ENCODE assay signal across 9 mouse cellular contexts in the genomic region with DNA sequence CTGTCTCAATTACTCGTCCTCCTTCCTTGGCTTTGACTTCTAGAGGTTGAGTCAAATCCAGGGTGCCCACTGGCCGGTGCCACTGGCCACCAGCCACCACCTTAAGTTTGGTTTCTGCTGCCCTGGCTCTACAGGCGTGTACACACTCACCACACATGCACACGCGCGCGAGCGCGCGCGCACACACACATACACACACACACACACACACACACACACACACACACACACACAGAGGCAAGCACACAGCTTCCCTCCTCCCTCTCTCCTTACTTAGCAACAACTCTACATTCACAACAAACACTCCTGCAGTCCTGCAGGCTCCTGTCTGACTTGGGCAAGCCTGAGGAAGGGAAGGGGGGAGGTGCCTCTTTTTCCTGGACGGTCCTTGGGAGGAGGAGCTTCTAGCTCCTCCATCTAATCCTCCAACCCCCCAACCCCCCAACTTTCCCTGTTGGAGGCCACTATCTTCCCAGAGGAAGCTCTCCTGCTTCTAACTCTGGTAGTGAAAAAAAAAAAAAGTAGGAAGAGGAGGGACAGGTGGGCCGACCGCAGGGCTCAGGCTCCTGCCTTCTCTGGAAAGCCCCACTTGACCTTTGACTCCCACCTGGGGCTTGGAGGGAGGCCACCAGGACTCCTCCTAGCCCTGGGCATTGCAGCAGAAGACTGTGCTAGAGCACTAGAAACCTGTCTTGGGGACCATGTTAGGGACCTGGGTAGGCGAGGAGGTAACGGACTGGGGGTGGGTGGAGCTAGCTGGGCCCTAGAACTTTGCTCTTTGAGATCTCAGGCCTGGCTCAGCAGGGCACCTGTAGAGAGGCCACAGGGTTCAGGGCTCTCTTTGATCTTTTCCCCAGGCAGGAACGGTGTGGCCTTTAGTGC. TPM values are rescaled to one million over a fixed set of nuclear protein-coding genes. Genes with fewer than 3 reads are reported as not detected.
DNase-seq lines count a peak whose midpoint lies in the region; ATAC-seq lines count a peak whose summit lies in the region.
"Had no signal": no experiment of that assay in that cellular context is flagged by ENCODE, and none has a peak within 500 bp of the region (broad histone marks: within the 10 kb centered on the region; RNA-seq: fewer than 3 reads in every experiment).

No protein-coding gene starts in this region.

- no peaks in the 10 kb centered on the region for H3K36me3 ChIP-seq in neural tube, embryonic 11.5 days (ENCODE audit: control insufficient read depth, insufficient read depth, low read length)
- H3K36me3 ChIP-seq in midbrain, embryonic 14.5 days (ENCODE audit: control insufficient read depth, insufficient read depth, low read length) = no peaks in the 10 kb centered on the region

- 17% methylated on average over 17 of the region's 17 CpGs for WGBS in neural tube, embryonic 11.5 days
- WGBS in midbrain, embryonic 14.5 days = 13% methylated on average over 17 of the region's 17 CpGs

- DNase-seq in neural tube, embryonic 11.5 days (ENCODE audit: low spot score) = no peak
- no peak for DNase-seq in neural tube, embryonic 10.5 days (ENCODE audit: extremely low spot score, low spot score)
- DNase-seq in embryo, embryonic 11 days = peak; percentile 53
- DNase-seq in heart, postnatal 10 days = peak; percentile 60 to 66
- peak; percentile 65 to 75 for DNase-seq in kidney, postnatal 4 days
- DNase-seq in midbrain, embryonic 14.5 days = no peak
- no peak for DNase-seq in right cerebral cortex, adult 2 months (ENCODE audit: low spot score in 2 of 2)
- DNase-seq in urinary bladder, adult 18-20 months (ENCODE audit: low spot score in 2 of 2) = no peak

- peaks cover 82% of the 10 kb centered on the region for H3K4me1 ChIP-seq in neural tube, embryonic 11.5 days (ENCODE audit: control insufficient read depth, insufficient read depth, low read length)
- peaks cover 79% of the 10 kb centered on the region for H3K4me1 ChIP-seq in midbrain, embryonic 14.5 days (ENCODE audit: control insufficient read depth, insufficient read depth, low read length)

- ATAC-seq in neural tube, embryonic 11.5 days (ENCODE audit: insufficient read depth, low FRiP score, low TSS enrichment) = no peak
- no peak for ATAC-seq in midbrain, embryonic 14.5 days (ENCODE audit: low FRiP score, low TSS enrichment)

- H3K9ac ChIP-seq in neural tube, embryonic 11.5 days (ENCODE audit: low read length) = no peak overlapping the region
- no peak overlapping the region; the same call in 1 of the 2 replicates for H3K9ac ChIP-seq in midbrain, embryonic 14.5 days (replicated peaks; ENCODE audit: low read length)

- no peak overlapping the region for H3K4me3 ChIP-seq in neural tube, embryonic 11.5 days (ENCODE audit: low read depth, low read length)
- 0 out of 2 replicates have a peak overlapping the region, but pooled peaks have one; percentile 17 for H3K4me3 ChIP-seq in midbrain, embryonic 14.5 days (replicated peaks; ENCODE audit: low read depth, low read length)

- intact Hi-C loops in heart, postnatal 10 days (cut with DNase I) = no loop called here

- no peaks in the 10 kb centered on the region for H3K27me3 ChIP-seq in neural tube, embryonic 11.5 days (ENCODE audit: control insufficient read depth, insufficient read depth, low read length)
- H3K27me3 ChIP-seq in midbrain, embryonic 14.5 days (ENCODE audit: control insufficient read depth, insufficient read depth, low read length) = no peaks in the 10 kb centered on the region

- H3K4me2 ChIP-seq in neural tube, embryonic 11.5 days (ENCODE audit: low read depth) = peak overlapping the region; percentile 29
- H3K4me2 ChIP-seq in midbrain, embryonic 14.5 days (ENCODE audit: low read length) = peak overlapping the region; percentile 99

- H3K9me3 ChIP-seq in neural tube, embryonic 11.5 days (ENCODE audit: control insufficient read depth, low read length) = no peaks in the 10 kb centered on the region
- H3K9me3 ChIP-seq in midbrain, embryonic 14.5 days (ENCODE audit: control insufficient read depth, low read length) = no peaks in the 10 kb centered on the region

- no peak overlapping the region for H3K27ac ChIP-seq in neural tube, embryonic 11.5 days (ENCODE audit: low read depth, low read length)
- 0 out of 2 replicates have a peak overlapping the region, but pooled peaks have one; percentile 32 for H3K27ac ChIP-seq in midbrain, embryonic 14.5 days (replicated peaks; ENCODE audit: low read depth, low read length)

RNA-seq across cellular contexts. Expression of a gene that starts 7.7 kb away (rescaled TPM):
- 8.0 and 8.8 TPM in 2 replicates for polyA plus RNA-seq in neural tube, embryonic 11.5 days (2014; fragmentation: Nextera tagmentation; extraction: Ambion mirVana)
- total RNA-seq in heart, postnatal 10 days (2021) = 10 to 100 TPM; 66.8 to 73.0 TPM
- 12.6 and 14.9 TPM in 2 replicates for polyA plus RNA-seq in midbrain, embryonic 14.5 days (2014; fragmentation: Nextera tagmentation; extraction: Ambion mirVana)

RNA-seq across cellular contexts. Expression of a gene that starts 35.6 kb away (rescaled TPM):
- polyA plus RNA-seq in neural tube, embryonic 11.5 days (2014; fragmentation: Nextera tagmentation; extraction: Ambion mirVana) = 0.29 TPM in 1 of 2 replicates, not detected in the other
- not detected for total RNA-seq in heart, postnatal 10 days (2021)
- polyA plus RNA-seq in midbrain, embryonic 14.5 days (2014; fragmentation: Nextera tagmentation; extraction: Ambion mirVana) = not detected in 2 replicates
- total RNA-seq: hematopoietic stem cell, adult 5-6 weeks had no signal

RNA-seq across cellular contexts. Expression of a gene that starts 49.4 kb away (rescaled TPM):
- not detected in 2 replicates for polyA plus RNA-seq in neural tube, embryonic 11.5 days (2014; fragmentation: Nextera tagmentation; extraction: Ambion mirVana)
- not detected for total RNA-seq in heart, postnatal 10 days (2021)
- not detected in 2 replicates for polyA plus RNA-seq in midbrain, embryonic 14.5 days (2014; fragmentation: Nextera tagmentation; extraction: Ambion mirVana)
- total RNA-seq: hematopoietic stem cell, adult 5-6 weeks had no signal

Comparison
In these comparisons a context has a peak if more than half of its experiments do, and no peak if none do; other contexts are left out.
1. DNase-seq: peak in embryo, embryonic 11 days (single experiment), heart, postnatal 10 days (2 of 2) and kidney, postnatal 4 days (2 of 2); none in neural tube, embryonic 11.5 days (single experiment), neural tube, embryonic 10.5 days (single experiment), midbrain, embryonic 14.5 days (single experiment), right cerebral cortex, adult 2 months (0 of 2) and urinary bladder, adult 18-20 months (0 of 2).